Mouse (Mus musculus) limb, embryonic 14.5 days (tissue): Measurements from ENCODE around the gene Fignl1. TPM values are rescaled to one million over a fixed set of nuclear protein-coding genes. Genes with fewer than 3 reads are reported as not detected.

Source experiments
- ATAC-seq: fragments of 200-750 bp; cut with Nextera tagmentation; 2 replicates; pipeline ENCODE4 v1.8.0; 2017; ENCODE audit warnings: low read depth, moderate number of reproducible peaks, moderate TSS enrichment; ENCODE audit not compliant: low FRiP score
- DNase-seq: peaks from one replicate; pipeline ENCODE4 v3.0.0-alpha.2; 2015; ENCODE audit warnings: low spot score
- H3K27ac ChIP-seq: fragments of 300-500 bp; sonication (generic); replicated peaks from 2 replicates; pipeline ENCODE4 v1.5.1; 2014; ENCODE audit warnings: low read depth, mild to moderate bottlenecking, low read length, moderate library complexity, mixed read lengths
- H3K27me3 ChIP-seq: fragments of 300-500 bp; sonication (generic); 2 replicates; pipeline ENCODE4 v1.6.1; 2014; ENCODE audit warnings: low read length, mixed read lengths; ENCODE audit not compliant: control insufficient read depth, insufficient read depth
- H3K36me3 ChIP-seq: fragments of 300-500 bp; sonication (generic); 2 replicates; pipeline ENCODE4 v1.6.1; 2014; ENCODE audit warnings: mild to moderate bottlenecking, low read length, moderate library complexity, mixed read lengths; ENCODE audit not compliant: control insufficient read depth, insufficient read depth
- H3K4me1 ChIP-seq: fragments of 300-500 bp; sonication (generic); 2 replicates; pipeline ENCODE4 v1.6.1; 2014; ENCODE audit warnings: antibody characterized with exemption, low read length, mixed read lengths; ENCODE audit not compliant: control insufficient read depth, insufficient read depth
- H3K4me2 ChIP-seq: fragments of 300-500 bp; sonication (generic); replicated peaks from 2 replicates; pipeline ENCODE4 v1.6.1; 2014; ENCODE audit warnings: low read depth, mild to moderate bottlenecking, low read length, moderate library complexity; ENCODE audit not compliant: severe bottlenecking
- H3K4me3 ChIP-seq: fragments of 300-500 bp; sonication (generic); replicated peaks from 2 replicates; pipeline ENCODE4 v1.5.1; 2014; ENCODE audit warnings: low read length
- H3K9ac ChIP-seq: fragments of 300-500 bp; sonication (generic); 2 replicates; pipeline ENCODE4 v1.6.1; 2014; ENCODE audit warnings: mild to moderate bottlenecking, low read depth, low read length, moderate library complexity; ENCODE audit not compliant: severe bottlenecking
- H3K9me3 ChIP-seq: fragments of 300-500 bp; sonication (generic); 2 replicates; pipeline ENCODE4 v1.6.1; 2016; ENCODE audit warnings: low read length; ENCODE audit not compliant: control insufficient read depth
- POLR2A ChIP-seq: fragments of 200-500 bp; IDR thresholded peaks from 2 replicates; pipeline ENCODE4 v1.8.0; 2012; ENCODE audit warnings: inconsistent platforms, mild to moderate bottlenecking, moderate library complexity, borderline replicate concordance; ENCODE audit not compliant: insufficient read depth, insufficient read length; ENCODE audit errors: extremely low read depth
- WGBS: fragments of 180-500 bp; shearing (Covaris S2); extraction: QIAGEN DNeasy Blood & Tissue Kit; methylation state at CpG from one replicate; pipeline ENCODE4 v1.1.7; 2014; 5-methylcytosine and 5-hydroxymethylcytosine counted together
- polyA plus RNA-seq, 2 experiments: library from polyadenylated mRNA; depleted of rRNA in 1 of 2; stranded (reverse) in 1 of 2; unstranded in 1 of 2; fragments of >200 nt; fragmentation: Nextera tagmentation in 1 of 2; extraction: Ambion mirVana in 1 of 2; gene quantifications; 2 replicates each; pipeline versions ENCODE4 v1.2.1 to v1.2.3; 2012 to 2014

Gene Fignl1
- polyA plus RNA-seq, 2 experiments: 20.0 to 46.5 TPM

DNA sequence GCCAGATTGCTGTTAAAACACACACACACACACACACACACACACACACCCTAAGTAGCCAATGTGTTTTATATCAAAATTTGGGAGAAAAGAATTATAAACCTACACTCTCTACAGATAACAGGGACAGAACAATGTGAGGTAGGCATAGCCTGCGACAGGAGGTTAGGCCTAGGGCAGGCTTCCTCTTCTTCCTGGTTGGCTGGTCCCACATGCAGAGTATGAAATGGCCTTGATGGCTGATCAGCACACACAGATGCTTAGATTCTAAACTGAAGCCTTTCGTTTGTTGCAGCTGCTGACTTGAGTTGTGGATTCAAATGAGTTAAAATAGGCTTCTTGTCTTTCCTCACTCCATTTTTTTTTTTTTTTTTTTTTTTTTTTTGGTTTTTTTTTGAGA lies 31.0 kb downstream of the Fignl1 start:
- Histone ChIP-seq H3K27ac (no peak overlapping the region), H3K4me3 (no peak overlapping the region), H3K9me3 (no peaks in the 10 kb centered on the region), H3K4me2 (no peak overlapping the region), H3K36me3 (no peaks in the 10 kb centered on the region), H3K4me1 (no peaks in the 10 kb centered on the region), H3K9ac (no peak overlapping the region), H3K27me3 (no peaks in the 10 kb centered on the region)
- DNase-seq (no peak), ATAC-seq (no peak)
- no peak for TF ChIP-seq POLR2A
- WGBS: 84% methylated on average over 2 of the region's 2 CpGs

GRCm38 (mm10) chr11:11777246-11777645 lies 31.5 kb downstream of the Fignl1 start:
- ATAC-seq (no peak), DNase-seq (no peak)
- 52% methylated on average over 3 of the region's 3 CpGs for WGBS
- Histone ChIP-seq H3K27ac (no peak overlapping the region), H3K4me2 (no peak overlapping the region), H3K36me3 (no peaks in the 10 kb centered on the region), H3K9ac (no peak overlapping the region), H3K4me1 (no peaks in the 10 kb centered on the region), H3K4me3 (no peak overlapping the region), H3K9me3 (no peaks in the 10 kb centered on the region), H3K27me3 (no peaks in the 10 kb centered on the region)
- TF ChIP-seq POLR2A: no peak

- ATAC-seq (no peak), DNase-seq (no peak)
- Histone ChIP-seq H3K4me3 (no peak overlapping the region), H3K9ac (no peak overlapping the region), H3K4me1 (no peaks in the 10 kb centered on the region), H3K36me3 (no peaks in the 10 kb centered on the region), H3K27me3 (no peaks in the 10 kb centered on the region), H3K4me2 (no peak overlapping the region), H3K27ac (no peak overlapping the region), H3K9me3 (no peaks in the 10 kb centered on the region)
- TF ChIP-seq POLR2A: no peak
- WGBS: 80% methylated on average over 7 of the region's 7 CpGs
Observed at GRCm38 (mm10) chr11:11776822-11777174, 32.0 kb downstream of the Fignl1 start.

DNA sequence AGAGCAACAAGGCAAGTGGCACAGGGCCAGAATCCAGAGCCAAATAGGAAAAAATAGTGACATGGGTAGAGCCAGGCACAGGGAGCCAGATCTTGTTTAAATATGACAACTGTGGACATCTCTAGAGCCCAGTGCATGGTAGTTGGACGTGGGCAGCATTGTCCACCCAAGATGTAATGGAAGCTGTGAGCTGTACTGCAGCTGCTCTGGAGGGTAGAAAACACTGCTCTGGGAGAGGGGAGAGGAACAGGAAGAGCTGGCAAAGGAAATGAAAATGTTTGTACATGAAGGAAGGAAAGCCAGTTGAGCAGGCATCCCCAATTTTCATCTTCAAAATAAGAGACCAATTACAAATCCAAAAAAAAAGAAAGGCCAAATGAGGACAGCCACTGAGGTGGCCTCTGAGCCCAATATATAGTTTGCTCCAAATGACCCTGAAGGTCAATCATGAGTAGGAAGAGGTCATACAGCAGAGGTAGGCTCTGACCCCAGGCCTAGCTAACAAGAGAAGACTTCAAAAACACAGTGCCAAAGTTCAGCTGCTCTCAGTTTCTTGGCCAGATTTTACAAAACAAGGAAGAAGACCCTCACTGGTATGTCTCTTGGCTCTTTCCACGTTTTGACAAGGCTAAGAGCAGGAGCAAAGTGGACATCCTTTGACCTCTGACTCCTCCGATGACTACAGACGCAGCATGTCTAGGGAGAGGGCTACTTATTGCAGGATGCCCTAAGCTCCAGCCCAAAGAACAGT lies 32.5 kb downstream of the Fignl1 start:
- WGBS: 71% methylated on average over 4 of the region's 4 CpGs
- DNase-seq (no peak), ATAC-seq (no peak)
- no peak overlapping the region for H3K4me2 ChIP-seq
- H3K4me3 ChIP-seq: no peak overlapping the region
- no peak overlapping the region for H3K27ac ChIP-seq
- no peaks in the 10 kb centered on the region for H3K36me3 ChIP-seq
- no peak overlapping the region for H3K9ac ChIP-seq
- H3K27me3 ChIP-seq: no peaks in the 10 kb centered on the region
- TF ChIP-seq POLR2A: no peak
- H3K9me3 ChIP-seq: no peaks in the 10 kb centered on the region
- H3K4me1 ChIP-seq: no peaks in the 10 kb centered on the region

- WGBS: 91% methylated on average over 5 of the region's 5 CpGs
- TF ChIP-seq POLR2A: no peak
- Histone ChIP-seq H3K27ac (no peak overlapping the region), H3K27me3 (no peaks in the 10 kb centered on the region), H3K4me1 (no peaks in the 10 kb centered on the region), H3K4me3 (no peak overlapping the region), H3K9ac (no peak overlapping the region), H3K9me3 (no peaks in the 10 kb centered on the region), H3K4me2 (no peak overlapping the region), H3K36me3 (no peaks in the 10 kb centered on the region)
- DNase-seq (no peak), ATAC-seq (no peak)
Observed at GRCm38 (mm10) chr11:11774893-11775292, 33.9 kb downstream of the Fignl1 start.
